Mouse (Mus musculus): ENCODE data around the gene Add3. TPM values are rescaled to one million over a fixed set of nuclear protein-coding genes. Genes with fewer than 3 reads are reported as not detected.

The Add3 gene
- total and polyA plus RNA-seq, 3 experiments = 16.3 to 18.4 (median 16.4) TPM

- Histone ChIP-seq H3K9ac (ENCODE audit: insufficient read depth, low read depth) (no peak overlapping the region), H3K4me1 (ENCODE audit: control insufficient read depth in 1 of 2, insufficient read depth in 2 of 2) (peaks cover 4 to 37% of the 10 kb centered on the region in 2 experiments; a peak in 3 of 4 replicates), H3K79me2 (replicated peaks; ENCODE audit: control insufficient read depth, extremely low read depth, insufficient read depth, poor library complexity, severe bottlenecking) (no peaks in the 10 kb centered on the region), H3K4me3 (replicated peaks in 1 of 3; ENCODE audit: low read depth in 2 of 3, low read length in 2 of 3, poor library complexity in 1 of 3) (no peak overlapping the region), H3K27ac (ENCODE audit: insufficient read depth, low read depth) (no peak overlapping the region), H3K4me2 (ENCODE audit: insufficient read depth, low read depth, poor library complexity, severe bottlenecking) (no peak overlapping the region), H3K9me3 (replicated peaks; ENCODE audit: low read length) (peaks cover 3% of the 10 kb centered on the region), H3K36me3 (replicated peaks in 1 of 2; ENCODE audit: control insufficient read depth in 1 of 2, insufficient read depth in 1 of 2, low read length in 1 of 2) (no peaks in the 10 kb centered on the region), H3K27me3 (replicated peaks) (no peaks in the 10 kb centered on the region)
- in situ Hi-C loops (cut with MboI; ENCODE audit: low pct_ligation_motif_present, low pct_unique_long_range_greater_than_20kb, low sequenced_read_pairs) = loop anchor here (25.0 kb wide), 1 partner anchor 327 kb away; the partner anchor contains the start of gene Nutf2-ps1
- no peak for DNase-seq (ENCODE audit: extremely low read depth)
- TF ChIP-seq ZKSCAN1 (IDR thresholded peaks at IDR 0.05; ENCODE audit: borderline replicate concordance, low read depth, low read length) (no peak), ZC3H11A (IDR thresholded peaks at IDR 0.05; ENCODE audit: low read depth, low read length) (no peak), POLR2A (IDR thresholded peaks at IDR 0.05; ENCODE audit: low read depth, low read length) (no peak), MAZ (IDR thresholded peaks at IDR 0.05; ENCODE audit: low read depth, low read length) (no peak), JUN (IDR thresholded peaks at IDR 0.05; ENCODE audit: insufficient read depth, low read depth, low read length) (no peak), ETS1 (conservative IDR thresholded peaks at IDR 0.05; ENCODE audit: low read depth, low read length) (no peak), NRF1 (IDR thresholded peaks at IDR 0.05; ENCODE audit: low read depth, low read length) (no peak), ELF1 (IDR thresholded peaks at IDR 0.05; ENCODE audit: low read depth, low read length) (no peak), RAD21 (IDR thresholded peaks at IDR 0.05; ENCODE audit: low read depth, low read length) (no peak), CHD2 (IDR thresholded peaks at IDR 0.05; ENCODE audit: low read length) (no peak), CTCF (conservative IDR thresholded peaks at IDR 0.05 in 1 of 2, IDR thresholded peaks at IDR 0.05 in 1 of 2; ENCODE audit: low read depth in 2 of 2, low read length in 2 of 2) (no peak), MAFK (IDR thresholded peaks at IDR 0.05; ENCODE audit: insufficient replicate concordance, low read length) (no peak)
- dilution Hi-C loops (cut with MboI; ENCODE audit: extremely low pct_ligation_motif_present, extremely low pct_unique_long_range_greater_than_20kb, low sequenced_read_pairs) = no loop called here
Observed at GRCm38 (mm10) chr19:53260261-53260660, 120.0 kb downstream of the Add3 start.

- dilution Hi-C loops (cut with MboI; ENCODE audit: extremely low pct_ligation_motif_present, extremely low pct_unique_long_range_greater_than_20kb, low sequenced_read_pairs) = no loop called here
Observed at GRCm38 (mm10) chr19:53260828-53261227, 120.6 kb downstream of the Add3 start.

More at GRCm38 (mm10) chr19:53260828-53261227, 120.6 kb downstream of the Add3 start:
- Histone ChIP-seq H3K79me2 (replicated peaks; ENCODE audit: control insufficient read depth, extremely low read depth, insufficient read depth, poor library complexity, severe bottlenecking) (no peaks in the 10 kb centered on the region), H3K4me2 (ENCODE audit: insufficient read depth, low read depth, poor library complexity, severe bottlenecking) (no peak overlapping the region), H3K4me1 (ENCODE audit: control insufficient read depth in 1 of 2, insufficient read depth in 2 of 2) (peaks cover 4 to 37% of the 10 kb centered on the region in 2 experiments; a peak in 3 of 4 replicates), H3K9me3 (replicated peaks; ENCODE audit: low read length) (peaks cover 3% of the 10 kb centered on the region), H3K4me3 (replicated peaks in 1 of 3; ENCODE audit: low read depth in 2 of 3, low read length in 2 of 3, poor library complexity in 1 of 3) (no peak overlapping the region), H3K9ac (ENCODE audit: insufficient read depth, low read depth) (no peak overlapping the region), H3K36me3 (replicated peaks in 1 of 2; ENCODE audit: control insufficient read depth in 1 of 2, insufficient read depth in 1 of 2, low read length in 1 of 2) (no peaks in the 10 kb centered on the region), H3K27me3 (replicated peaks) (no peaks in the 10 kb centered on the region), H3K27ac (ENCODE audit: insufficient read depth, low read depth) (no peak overlapping the region)
- no peak for TF ChIP-seq CHD2 (IDR thresholded peaks at IDR 0.05; ENCODE audit: low read length)
- no peak for TF ChIP-seq TBP (conservative IDR thresholded peaks at IDR 0.05; ENCODE audit: low read depth, low read length)
- no peak for TF ChIP-seq GABPA (IDR thresholded peaks at IDR 0.05; ENCODE audit: insufficient replicate concordance, low read depth, low read length)
- no peak for TF ChIP-seq JUN (IDR thresholded peaks at IDR 0.05; ENCODE audit: insufficient read depth, low read depth, low read length)
- no peak for TF ChIP-seq KAT2A (IDR thresholded peaks at IDR 0.05; ENCODE audit: insufficient replicate concordance, low read length)
- no peak for TF ChIP-seq MEF2A (IDR thresholded peaks at IDR 0.05; ENCODE audit: borderline replicate concordance, low read depth, low read length)
- TF ChIP-seq POLR2AphosphoS2 (IDR thresholded peaks at IDR 0.05; ENCODE audit: low read depth, low read length) = no peak
- no peak for TF ChIP-seq NRF1 (IDR thresholded peaks at IDR 0.05; ENCODE audit: low read depth, low read length)
- TF ChIP-seq USF1 (IDR thresholded peaks at IDR 0.05; ENCODE audit: low read depth, low read length) = no peak
- no peak for TF ChIP-seq IRF4 (IDR thresholded peaks at IDR 0.05; ENCODE audit: low read depth, low read length)
- TF ChIP-seq SMC3 (IDR thresholded peaks at IDR 0.05; ENCODE audit: low read depth, low read length) = no peak
- TF ChIP-seq JUND (conservative IDR thresholded peaks at IDR 0.05; ENCODE audit: low read depth, low read length) = no peak
- no peak for TF ChIP-seq EP300 (IDR thresholded peaks at IDR 0.05; ENCODE audit: low read length)
- no peak for TF ChIP-seq ZC3H11A (IDR thresholded peaks at IDR 0.05; ENCODE audit: low read depth, low read length)
- no peak for TF ChIP-seq MAX (IDR thresholded peaks at IDR 0.05; ENCODE audit: low read length)
- no peak for TF ChIP-seq PAX5 (IDR thresholded peaks at IDR 0.05; ENCODE audit: low read length)
- TF ChIP-seq BHLHE40 (IDR thresholded peaks at IDR 0.05; ENCODE audit: low read depth, low read length) = no peak
- no peak for TF ChIP-seq MAFK (IDR thresholded peaks at IDR 0.05; ENCODE audit: insufficient replicate concordance, low read length)
- TF ChIP-seq HCFC1 (IDR thresholded peaks at IDR 0.05; ENCODE audit: low read depth, low read length) = no peak
- TF ChIP-seq ELF1 (IDR thresholded peaks at IDR 0.05; ENCODE audit: low read depth, low read length) = no peak
- in situ Hi-C loops (cut with MboI; ENCODE audit: low pct_ligation_motif_present, low pct_unique_long_range_greater_than_20kb, low sequenced_read_pairs) = loop anchor here (25.0 kb wide), 1 partner anchor 326 kb away; the partner anchor contains the start of gene Nutf2-ps1
- no peak for DNase-seq (ENCODE audit: extremely low read depth)
